Mouse (Mus musculus) limb, embryonic 10.5 days (tissue): ENCODE results near the gene Cd36. TPM values are rescaled to one million over a fixed set of nuclear protein-coding genes. Genes with fewer than 3 reads are reported as not detected.

Source experiments
- DNase-seq: peaks from one replicate; pipeline ENCODE4 v3.0.0-alpha.2; 2017; ENCODE audit warnings: low spot score
- H3K27ac ChIP-seq: fragments of 300-500 bp; sonication (generic); 2 replicates; pipeline ENCODE4 v1.5.1; 2016; ENCODE audit warnings: mild to moderate bottlenecking
- H3K27me3 ChIP-seq: fragments of 300-500 bp; sonication (generic); 2 replicates; pipeline ENCODE4 v1.6.1; 2016; ENCODE audit warnings: low read depth, mild to moderate bottlenecking; ENCODE audit not compliant: poor library complexity, severe bottlenecking
- H3K36me3 ChIP-seq: fragments of 300-500 bp; sonication (generic); 2 replicates; pipeline ENCODE4 v1.6.1; 2016; ENCODE audit warnings: mild to moderate bottlenecking, moderate library complexity
- H3K4me1 ChIP-seq: fragments of 300-500 bp; sonication (generic); 2 replicates; pipeline ENCODE4 v1.6.1; 2016
- H3K4me3 ChIP-seq: fragments of 300-500 bp; sonication (generic); 2 replicates; pipeline ENCODE4 v1.5.1; 2016; ENCODE audit warnings: mild to moderate bottlenecking, moderate library complexity
- H3K9me3 ChIP-seq: fragments of 300-500 bp; sonication (generic); replicated peaks from 2 replicates; pipeline ENCODE4 v1.6.1; 2016; ENCODE audit warnings: mild to moderate bottlenecking
- WGBS: fragments of 180-500 bp; shearing (Covaris S2); methylation state at CpG from one replicate; pipeline ENCODE4 v1.1.7; 2016; 5-methylcytosine and 5-hydroxymethylcytosine counted together
- polyA plus RNA-seq: library from polyadenylated mRNA; unstranded; fragments of >200 nt; fragmentation: Nextera tagmentation; extraction: Ambion mirVana; gene quantifications from 2 replicates; pipeline ENCODE4 v1.2.1, GENCODE M21; 2016

Gene Cd36
- polyA plus RNA-seq, 1 experiment from 2014 or later, result 0.83 TPM

- WGBS, result 85% methylated on average over 3 of the region's 3 CpGs
- Histone ChIP-seq H3K36me3 (no peaks in the 10 kb centered on the region), H3K4me3 (no peak overlapping the region), H3K9me3 (no peaks in the 10 kb centered on the region), H3K27ac (no peak overlapping the region), H3K4me1 (no peaks in the 10 kb centered on the region), H3K27me3 (no peaks in the 10 kb centered on the region)
- DNase-seq, result no peak
Observed at GRCm38 (mm10) chr5:17883357-17883875, 5.2 kb downstream of the Cd36 start.

GRCm38 (mm10) chr5:17881542-17881896 is 7.1 kb downstream of the Cd36 start:
- Histone ChIP-seq H3K4me1 (no peaks in the 10 kb centered on the region), H3K36me3 (no peaks in the 10 kb centered on the region), H3K27me3 (no peaks in the 10 kb centered on the region), H3K4me3 (no peak overlapping the region), H3K27ac (no peak overlapping the region), H3K9me3 (no peaks in the 10 kb centered on the region)
- 80% methylated on average over 2 of the region's 2 CpGs for WGBS
- DNase-seq, result no peak

- Histone ChIP-seq H3K9me3 (no peaks in the 10 kb centered on the region), H3K27ac (no peak overlapping the region), H3K27me3 (no peaks in the 10 kb centered on the region), H3K36me3 (no peaks in the 10 kb centered on the region), H3K4me1 (no peaks in the 10 kb centered on the region), H3K4me3 (no peak overlapping the region)
- no peak for DNase-seq
- whole genome bisulfite sequencing, result 86% methylated on average over 4 of the region's 4 CpGs
Observed at GRCm38 (mm10) chr5:17880799-17881541, 7.6 kb downstream of the Cd36 start.

- Histone ChIP-seq H3K4me1 (no peaks in the 10 kb centered on the region), H3K9me3 (no peaks in the 10 kb centered on the region), H3K27me3 (no peaks in the 10 kb centered on the region), H3K36me3 (no peaks in the 10 kb centered on the region), H3K27ac (no peak overlapping the region), H3K4me3 (no peak overlapping the region)
- 69% methylated on average over 1 of the region's 1 CpGs for WGBS
- DNase-seq, result no peak
Observed at GRCm38 (mm10) chr5:17879924-17880323, 8.7 kb downstream of the Cd36 start.

- Histone ChIP-seq H3K27me3 (no peaks in the 10 kb centered on the region), H3K9me3 (no peaks in the 10 kb centered on the region), H3K27ac (no peak overlapping the region), H3K4me3 (no peak overlapping the region), H3K36me3 (no peaks in the 10 kb centered on the region), H3K4me1 (no peaks in the 10 kb centered on the region)
- WGBS, result 88% methylated on average over 7 of the region's 7 CpGs
- no peak for DNase-seq
Observed at GRCm38 (mm10) chr5:17877044-17877443, 11.6 kb downstream of the Cd36 start.

- H3K4me3 ChIP-seq, result no peak overlapping the region
- no peaks in the 10 kb centered on the region for H3K9me3 ChIP-seq
- H3K27me3 ChIP-seq, result no peaks in the 10 kb centered on the region
- no peaks in the 10 kb centered on the region for H3K4me1 ChIP-seq
- no peak overlapping the region for H3K27ac ChIP-seq
- no peak for DNase-seq
- 82% methylated on average over 3 of the region's 3 CpGs for WGBS
- H3K36me3 ChIP-seq, result no peaks in the 10 kb centered on the region
Observed at GRCm38 (mm10) chr5:17876637-17877036, 12.0 kb downstream of the Cd36 start.

- 87% methylated on average over 2 of the region's 2 CpGs for WGBS
- H3K9me3 ChIP-seq, result no peaks in the 10 kb centered on the region
Observed at GRCm38 (mm10) chr5:17874335-17874734, 14.3 kb downstream of the Cd36 start.

GRCm38 (mm10) chr5:17865432-17865831 is 23.2 kb downstream of the Cd36 start:
- no peaks in the 10 kb centered on the region for H3K27me3 ChIP-seq
- DNase-seq, result no peak
- H3K9me3 ChIP-seq, result no peaks in the 10 kb centered on the region
- no peak overlapping the region for H3K4me3 ChIP-seq
- no peaks in the 10 kb centered on the region for H3K36me3 ChIP-seq
- no peak overlapping the region for H3K27ac ChIP-seq
- H3K4me1 ChIP-seq, result no peaks in the 10 kb centered on the region

More at GRCm38 (mm10) chr5:17874335-17874734, 14.3 kb downstream of the Cd36 start:
- no peak overlapping the region for H3K27ac ChIP-seq
- H3K4me1 ChIP-seq, result no peaks in the 10 kb centered on the region
- DNase-seq, result no peak
- no peaks in the 10 kb centered on the region for H3K36me3 ChIP-seq
- no peak overlapping the region for H3K4me3 ChIP-seq
- H3K27me3 ChIP-seq, result no peaks in the 10 kb centered on the region

GRCm38 (mm10) chr5:17863085-17863484 is 25.5 kb downstream of the Cd36 start:
- WGBS, result 85% methylated on average over 2 of the region's 2 CpGs
- no peaks in the 10 kb centered on the region for H3K9me3 ChIP-seq

GRCm38 (mm10) chr5:17858399-17858798 is 30.2 kb downstream of the Cd36 start:
- WGBS, result 82% methylated on average over 3 of the region's 3 CpGs
- H3K4me1 ChIP-seq, result no peaks in the 10 kb centered on the region
- H3K27ac ChIP-seq, result no peak overlapping the region
- H3K9me3 ChIP-seq, result no peaks in the 10 kb centered on the region
- DNase-seq, result no peak
- H3K4me3 ChIP-seq, result no peak overlapping the region
- H3K36me3 ChIP-seq, result no peaks in the 10 kb centered on the region
- no peaks in the 10 kb centered on the region for H3K27me3 ChIP-seq

More at GRCm38 (mm10) chr5:17863085-17863484, 25.5 kb downstream of the Cd36 start:
- no peaks in the 10 kb centered on the region for H3K36me3 ChIP-seq
- no peak overlapping the region for H3K4me3 ChIP-seq
- H3K4me1 ChIP-seq, result no peaks in the 10 kb centered on the region
- H3K27ac ChIP-seq, result no peak overlapping the region
- DNase-seq, result no peak
- H3K27me3 ChIP-seq, result no peaks in the 10 kb centered on the region

- no peaks in the 10 kb centered on the region for H3K4me1 ChIP-seq
- no peak overlapping the region for H3K4me3 ChIP-seq
- no peaks in the 10 kb centered on the region for H3K9me3 ChIP-seq
- no peaks in the 10 kb centered on the region for H3K36me3 ChIP-seq
- no peak for DNase-seq
- no peak overlapping the region for H3K27ac ChIP-seq
- 96% methylated on average over 3 of the region's 3 CpGs for WGBS
- no peaks in the 10 kb centered on the region for H3K27me3 ChIP-seq
Observed at GRCm38 (mm10) chr5:17857871-17858270, 30.7 kb downstream of the Cd36 start.

GRCm38 (mm10) chr5:17857262-17857661 is 31.3 kb downstream of the Cd36 start:
- Histone ChIP-seq H3K4me3 (no peak overlapping the region), H3K27ac (no peak overlapping the region), H3K27me3 (no peaks in the 10 kb centered on the region), H3K9me3 (no peaks in the 10 kb centered on the region), H3K4me1 (no peaks in the 10 kb centered on the region), H3K36me3 (no peaks in the 10 kb centered on the region)
- WGBS, result 93% methylated on average over 4 of the region's 4 CpGs
- DNase-seq, result no peak

GRCm38 (mm10) chr5:17854127-17854923 is 34.3 kb downstream of the Cd36 start:
- no peaks in the 10 kb centered on the region for H3K36me3 ChIP-seq
- H3K4me1 ChIP-seq, result no peaks in the 10 kb centered on the region
- 89% methylated on average over 3 of the region's 3 CpGs for WGBS
- no peak for DNase-seq
- no peak overlapping the region for H3K4me3 ChIP-seq
- H3K27ac ChIP-seq, result no peak overlapping the region
- no peaks in the 10 kb centered on the region for H3K9me3 ChIP-seq
- H3K27me3 ChIP-seq, result no peaks in the 10 kb centered on the region
